Mouse (Mus musculus) cerebellum, adult 2 months (tissue): ENCODE measurements around the gene Kcnip2. TPM values are rescaled to one million over a fixed set of nuclear protein-coding genes. Genes with fewer than 3 reads are reported as not detected.

Experiments used
- DNase-seq, 2 experiments: peaks; one replicate each; pipeline ENCODE4 v3.0.0; 2021
- H3K27ac ChIP-seq: fragments of 200-500 bp; 2 replicates; pipeline ENCODE4 v1.5.1; 2012; ENCODE audit warnings: low read length, control low read depth, inconsistent platforms; ENCODE audit not compliant: insufficient read depth
- H3K27me3 ChIP-seq: fragments of 200-500 bp; 2 replicates; pipeline ENCODE4 v1.6.1; 2012; ENCODE audit warnings: inconsistent platforms, mild to moderate bottlenecking, low read length, moderate library complexity; ENCODE audit not compliant: control insufficient read depth, insufficient read depth
- H3K4me1 ChIP-seq: fragments of 200-500 bp; 2 replicates; pipeline ENCODE4 v1.6.1; 2011; ENCODE audit warnings: low read length; ENCODE audit not compliant: control insufficient read depth, insufficient read depth
- H3K4me3 ChIP-seq: fragments of 200-500 bp; replicated peaks from 2 replicates; pipeline ENCODE3; 2011; ENCODE audit warnings: mild to moderate bottlenecking, low read depth, low read length, control low read depth; ENCODE audit not compliant: insufficient read depth
- CTCF ChIP-seq: fragments of 200-500 bp; IDR thresholded peaks from 2 replicates; pipeline ENCODE4 v1.5.1; 2011; ENCODE audit warnings: low read depth, mild to moderate bottlenecking, control low read depth, low read length, moderate library complexity, borderline replicate concordance; ENCODE audit not compliant: insufficient read depth
- POLR2A ChIP-seq: fragments of 200-500 bp; IDR thresholded peaks from 2 replicates; pipeline ENCODE4 v1.6.1; 2011; ENCODE audit warnings: low read length, control low read depth, borderline replicate concordance; ENCODE audit not compliant: insufficient read depth
- WGBS: fragments of 180-500 bp; shearing (Covaris S2); methylation state at CpG from one replicate; pipeline ENCODE4 v1.1.7; 2018; 5-methylcytosine and 5-hydroxymethylcytosine counted together
- polyA plus RNA-seq: library from polyadenylated mRNA; depleted of rRNA; stranded (reverse); fragments of >200 nt; gene quantifications from 2 replicates; pipeline ENCODE4 v1.2.3, GENCODE M21; 2012; rRNA removed

The Kcnip2 gene
- polyA plus RNA-seq: 9.5 and 10.8 TPM in 2 replicates

GRCm38 (mm10) chr19:45815831-45816405 is at the start of gene Kcnip2:
Gene Kcnip2 (minus strand): TSS chr19:45816061.
- Histone ChIP-seq H3K27me3 (no peaks in the 10 kb centered on the region), H3K4me3 (peak within 1 kb of the TSS; percentile 19), H3K4me1 (peaks cover 12% of the 10 kb centered on the region), H3K27ac (no peak within 1 kb of the TSS)
- DNase-seq: no peak
- TF ChIP-seq CTCF (no peak), POLR2A (no peak)
- WGBS: 6% methylated on average over 21 of the region's 29 CpGs

DNA sequence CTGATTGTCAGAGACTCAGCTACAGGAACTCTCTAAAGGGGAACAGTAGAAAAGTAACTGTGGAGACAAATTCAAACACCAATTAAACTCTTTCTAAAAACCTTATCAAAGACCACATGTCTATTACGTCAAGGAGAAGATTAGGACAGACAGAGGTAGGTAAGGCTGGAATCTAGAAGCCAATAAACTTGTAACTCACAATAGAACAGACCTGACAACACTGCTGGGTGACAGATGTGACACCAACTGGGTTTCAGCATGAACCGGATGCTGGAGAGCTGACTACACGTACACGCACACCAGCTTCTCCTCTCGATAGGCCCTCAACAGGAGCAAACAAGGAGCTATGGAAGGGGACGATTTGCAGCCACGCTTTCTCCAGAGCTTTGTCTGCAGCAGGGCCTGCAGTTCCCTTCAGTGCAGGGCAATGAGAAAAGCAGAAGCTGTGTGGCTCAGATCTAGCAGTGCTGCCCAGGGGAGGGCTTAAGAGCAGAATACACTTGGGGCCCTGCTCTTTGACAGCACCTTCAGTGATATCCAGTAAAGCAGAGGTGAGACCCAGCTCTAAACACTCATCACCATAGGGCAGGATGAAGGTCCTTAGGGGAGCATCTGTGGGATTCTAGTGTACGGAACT is 39.5 kb upstream of the Kcnip2 start:
- no peaks in the 10 kb centered on the region for H3K27me3 ChIP-seq
- TF ChIP-seq CTCF: no peak
- TF ChIP-seq POLR2A: no peak
- H3K27ac ChIP-seq: no peak overlapping the region
- H3K4me1 ChIP-seq: 0 out of 2 replicates have a peak, but pooled peaks cover 2% of the 10 kb centered on the region
- 74% methylated on average over 8 of the region's 8 CpGs for WGBS
- no peak for DNase-seq
- H3K4me3 ChIP-seq: no peak overlapping the region

DNA sequence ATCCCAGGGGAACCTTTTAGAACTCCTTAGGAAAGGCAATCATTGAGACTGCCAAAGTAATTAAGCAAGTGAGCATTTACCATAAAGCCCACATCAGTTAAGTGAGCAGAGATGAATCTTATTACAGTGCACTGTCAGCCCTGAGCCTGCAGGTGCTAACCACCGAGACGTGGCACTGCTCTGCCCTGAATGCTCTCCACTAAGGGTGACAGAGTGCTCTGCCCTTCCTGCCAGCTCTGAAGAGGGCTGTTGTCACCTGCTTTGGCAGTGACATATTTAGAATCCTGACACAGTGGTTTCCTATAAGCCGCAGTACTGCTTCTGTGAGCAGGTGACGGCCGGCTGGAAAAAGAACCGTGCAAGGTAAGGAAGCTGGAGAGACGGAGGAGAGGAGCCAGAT is 38.7 kb upstream of the Kcnip2 start:
- Histone ChIP-seq H3K27me3 (no peaks in the 10 kb centered on the region), H3K4me3 (no peak overlapping the region), H3K4me1 (0 out of 2 replicates have a peak, but pooled peaks cover 2% of the 10 kb centered on the region), H3K27ac (no peak overlapping the region)
- DNase-seq: peak; percentile 4 to 12
- TF ChIP-seq CTCF (no peak), POLR2A (no peak)
- 37% methylated on average over 7 of the region's 7 CpGs for WGBS

- DNase-seq: no peak
- TF ChIP-seq POLR2A (no peak), CTCF (no peak)
- H3K4me3 ChIP-seq: no peak overlapping the region
- H3K27ac ChIP-seq: no peak overlapping the region
- no peaks in the 10 kb centered on the region for H3K4me1 ChIP-seq
- 97% methylated on average over 4 of the region's 4 CpGs for WGBS
- H3K27me3 ChIP-seq: no peaks in the 10 kb centered on the region
Measured at GRCm38 (mm10) chr19:45847733-45848093, 31.9 kb upstream of the Kcnip2 start.

DNA sequence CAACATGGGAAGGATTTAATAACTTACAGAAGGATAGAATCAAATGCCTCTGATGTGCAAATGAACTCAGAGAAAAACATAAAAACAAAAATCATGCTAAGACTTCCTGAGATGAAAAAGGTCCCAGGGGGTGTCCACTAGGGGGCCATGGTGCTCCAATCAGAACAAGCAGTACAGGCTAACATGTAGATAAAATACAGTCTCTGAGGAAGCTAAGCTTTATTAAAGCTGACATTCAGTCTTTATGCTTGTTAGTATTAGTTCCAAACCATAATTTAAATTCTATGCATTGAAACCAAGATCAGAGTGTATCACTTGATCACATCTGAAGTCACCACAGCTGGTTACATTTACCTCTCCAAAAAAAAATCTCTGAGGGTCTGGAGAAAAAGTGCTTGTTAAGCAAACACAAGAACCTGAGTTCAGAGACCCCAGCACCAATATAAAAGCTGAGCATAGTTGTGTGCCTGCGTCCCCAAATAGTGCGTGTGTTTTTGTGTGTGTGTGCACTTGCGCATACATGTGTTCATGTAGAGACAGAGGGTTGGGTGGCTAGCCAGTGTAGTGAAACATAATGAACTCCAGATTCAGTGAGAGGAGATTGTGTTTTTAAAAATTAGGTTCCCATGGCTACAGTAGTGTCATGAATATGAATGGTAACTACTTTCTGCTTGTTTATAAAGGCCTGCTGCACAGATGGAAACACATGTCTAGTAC is 31.3 kb upstream of the Kcnip2 start:
- DNase-seq: no peak
- Histone ChIP-seq H3K4me1 (no peaks in the 10 kb centered on the region), H3K27ac (no peak overlapping the region), H3K4me3 (no peak overlapping the region), H3K27me3 (no peaks in the 10 kb centered on the region)
- 94% methylated on average over 3 of the region's 3 CpGs for WGBS
- TF ChIP-seq CTCF (peak; percentile 13; the same call in 1 of the 2 replicates), POLR2A (no peak)

DNA sequence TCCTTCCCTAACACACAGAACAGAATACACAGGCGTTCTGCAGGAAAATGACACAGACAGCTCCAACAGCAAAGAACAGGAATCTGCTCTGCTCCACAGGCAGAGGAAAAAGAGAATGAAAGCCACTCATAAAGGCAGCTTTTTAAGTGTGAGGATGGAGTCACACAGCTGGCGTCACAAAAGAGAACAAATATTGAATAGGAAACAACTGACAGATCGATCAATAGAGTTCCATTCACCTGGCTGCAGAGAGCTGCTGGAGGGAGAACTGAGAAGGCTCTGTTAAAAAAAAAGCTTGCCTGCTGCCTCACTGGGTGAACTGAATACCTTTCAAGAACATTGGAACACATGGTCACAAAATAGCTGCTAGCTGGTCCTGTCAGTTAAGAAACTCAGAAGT is 28.3 kb upstream of the Kcnip2 start:
- Histone ChIP-seq H3K27me3 (no peaks in the 10 kb centered on the region), H3K4me3 (no peak overlapping the region), H3K4me1 (no peaks in the 10 kb centered on the region), H3K27ac (no peak overlapping the region)
- TF ChIP-seq POLR2A: no peak
- TF ChIP-seq CTCF: no peak
- no peak for DNase-seq
- whole genome bisulfite sequencing: 56% methylated on average over 3 of the region's 3 CpGs

GRCm38 (mm10) chr19:45843424-45843823 is 27.6 kb upstream of the Kcnip2 start:
- H3K27ac ChIP-seq: no peak overlapping the region
- no peak for TF ChIP-seq POLR2A
- H3K4me1 ChIP-seq: no peaks in the 10 kb centered on the region
- no peaks in the 10 kb centered on the region for H3K27me3 ChIP-seq
- WGBS: 67% methylated on average over 10 of the region's 10 CpGs
- no peak overlapping the region for H3K4me3 ChIP-seq
- no peak for DNase-seq
